10 mouse cellular contexts compared by ENCODE assay signal in genomic region chr7:114316361-114316871, GRCm38 (mm10). TPM values are rescaled to one million over a fixed set of nuclear protein-coding genes. Genes with fewer than 3 reads are reported as not detected.
DNase-seq lines count a peak whose midpoint lies in the region; TF ChIP-seq lines count a peak whose summit lies in the region.
"Had no signal": no experiment of that assay in that cellular context is flagged by ENCODE, and none has a peak within 500 bp of the region (broad histone marks: within the 10 kb centered on the region; RNA-seq: fewer than 3 reads in every experiment).

No protein-coding gene starts in this region.

- WGBS in heart, adult 2 months, result 55% methylated on average over 5 of the region's 5 CpGs
- WGBS in limb, embryonic 10.5 days, result 88% methylated on average over 5 of the region's 5 CpGs

- peaks cover 8% of the 10 kb centered on the region for H3K4me1 ChIP-seq in heart, adult 2 months (ENCODE audit: control insufficient read depth, insufficient read depth, low read length)
- peaks cover 7% of the 10 kb centered on the region; the same call in 1 of the 2 replicates for H3K4me1 ChIP-seq in limb, embryonic 10.5 days

- H3K4me3 ChIP-seq in heart, adult 2 months, result no peak overlapping the region
- no peak overlapping the region for H3K4me3 ChIP-seq in limb, embryonic 10.5 days

- 0 out of 2 replicates have a peak, but pooled peaks cover 4% of the 10 kb centered on the region for H3K36me3 ChIP-seq in heart, adult 2 months (ENCODE audit: control insufficient read depth, insufficient read depth, low read length)
- no peaks in the 10 kb centered on the region for H3K36me3 ChIP-seq in limb, embryonic 10.5 days

- no peaks in the 10 kb centered on the region for H3K9me3 ChIP-seq in limb, embryonic 10.5 days (replicated peaks)

- no peaks in the 10 kb centered on the region for H3K27me3 ChIP-seq in heart, adult 2 months (ENCODE audit: control insufficient read depth, insufficient read depth, low read length)
- H3K27me3 ChIP-seq in limb, embryonic 10.5 days (ENCODE audit: low read depth, poor library complexity, severe bottlenecking), result no peaks in the 10 kb centered on the region

- DNase-seq in heart, adult 2 months, result peak in 1 of 2 experiments; percentile 40
- DNase-seq in heart, adult 9 months (ENCODE audit: low spot score in 2 of 2), result no peak
- peak; percentile 38 to 50 for DNase-seq in right cerebral cortex, postnatal 10 days (ENCODE audit: low spot score in 2 of 2)
- no peak for DNase-seq in right cerebral cortex, postnatal 4 days
- peak; percentile 15 to 25 for DNase-seq in heart, postnatal 10 days
- DNase-seq in thymus, postnatal 10 days (ENCODE audit: low spot score in 2 of 2), result peak; percentile 32 to 34
- DNase-seq in limb, embryonic 10.5 days (ENCODE audit: low spot score), result no peak
- no peak for DNase-seq in embryo, embryonic 10 days (ENCODE audit: low spot score)
- DNase-seq: embryo, embryonic 11 days; left cerebral cortex, postnatal 4 days had no signal

- H3K79me2 ChIP-seq in heart, adult 2 months (replicated peaks; ENCODE audit: control insufficient read depth, insufficient read depth, low read length), result no peaks in the 10 kb centered on the region

- intact Hi-C loops in heart, adult 2 months (cut with DNase I), result loop anchor here (5.0 kb wide), 1 partner anchor 34 kb away; no protein-coding TSS in a partner anchor
- intact Hi-C loops in heart, postnatal 10 days (cut with DNase I), result no loop called here

- no peak for TF ChIP-seq EP300 in heart, adult 2 months (IDR thresholded peaks at IDR 0.05; ENCODE audit: insufficient read depth, low read depth, low read length)

- H3K27ac ChIP-seq in heart, adult 2 months, result peak overlapping the region; percentile 76
- H3K27ac ChIP-seq in limb, embryonic 10.5 days, result no peak overlapping the region

- no peak for TF ChIP-seq POLR2A in heart, adult 2 months (IDR thresholded peaks at IDR 0.05; ENCODE audit: insufficient read depth, low read depth, low read length)

- TF ChIP-seq CTCF in heart, adult 2 months (IDR thresholded peaks at IDR 0.05), result no peak

- no peak overlapping the region for H3K9ac ChIP-seq in heart, adult 2 months (ENCODE audit: low read depth, low read length)

RNA-seq across cellular contexts. Expression of gene Psma1, which starts 40.5 kb away (rescaled TPM):
- total RNA-seq in heart, adult 2 months (2021), result 100 to 1,000 TPM; 132 to 142 TPM
- polyA plus RNA-seq in heart, adult 2 months (2012; rRNA removed), result 116 and 221 TPM in 2 replicates
- 100 to 1,000 TPM; 143 to 147 TPM for total RNA-seq in heart, postnatal 10 days (2021)
- polyA plus RNA-seq in limb, embryonic 10.5 days (2016; fragmentation: Nextera tagmentation; extraction: Ambion mirVana), result 502 and 525 TPM in 2 replicates

Comparison
In these comparisons a context has a peak if more than half of its experiments do, and no peak if none do; other contexts are left out.
1. DNase-seq: peak in right cerebral cortex, postnatal 10 days (2 of 2), heart, postnatal 10 days (2 of 2) and thymus, postnatal 10 days (2 of 2); none in heart, adult 9 months (0 of 2), right cerebral cortex, postnatal 4 days (single experiment), limb, embryonic 10.5 days (single experiment) and embryo, embryonic 10 days (single experiment).